Mouse (Mus musculus): ENCODE data around the gene Bach2.

Gene Bach2

GRCm38 (mm10) chr4:32391260-32391659, 152.7 kb downstream of the Bach2 start:
- in situ Hi-C loops (cut with MboI; ENCODE audit: low pct_unique_long_range_greater_than_20kb in 1 of 2, low sequenced_read_pairs in 2 of 2, unreplicated experiment in 1 of 2) = no loop called here

DNA sequence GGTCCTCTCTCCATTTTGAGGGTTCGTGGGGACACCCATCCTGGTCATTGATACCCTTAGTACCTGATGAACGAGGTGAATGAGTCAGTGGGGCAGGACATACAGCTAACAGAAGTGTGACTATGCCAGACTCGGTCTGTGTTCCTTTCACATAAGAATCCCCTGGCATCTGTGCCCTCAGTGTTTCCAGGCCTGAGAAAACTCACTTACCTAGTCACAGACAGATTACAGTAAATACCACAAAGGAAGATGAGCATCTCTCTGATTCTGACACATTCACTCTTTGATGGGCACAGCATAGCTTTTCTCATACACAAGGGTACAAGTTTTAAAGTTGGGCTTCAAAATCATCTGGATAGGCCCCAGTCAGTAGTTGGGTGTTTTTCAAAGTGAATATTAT, 154.6 kb downstream of the Bach2 start:
- in situ Hi-C loops (cut with MboI; ENCODE audit: low pct_unique_long_range_greater_than_20kb in 1 of 2, low sequenced_read_pairs in 2 of 2, unreplicated experiment in 1 of 2) = no loop called here

- in situ Hi-C loops (cut with MboI; ENCODE audit: low pct_unique_long_range_greater_than_20kb in 1 of 2, low sequenced_read_pairs in 2 of 2, unreplicated experiment in 1 of 2) = no loop called here
Observed at GRCm38 (mm10) chr4:32393951-32394350, 155.3 kb downstream of the Bach2 start.

GRCm38 (mm10) chr4:32394850-32395249, 156.2 kb downstream of the Bach2 start:
- in situ Hi-C loops (cut with MboI; ENCODE audit: low pct_unique_long_range_greater_than_20kb in 1 of 2, low sequenced_read_pairs in 2 of 2, unreplicated experiment in 1 of 2) = no loop called here

- in situ Hi-C loops (cut with MboI; ENCODE audit: low pct_unique_long_range_greater_than_20kb in 1 of 2, low sequenced_read_pairs in 2 of 2, unreplicated experiment in 1 of 2) = no loop called here
Observed at GRCm38 (mm10) chr4:32401459-32401858, 162.9 kb downstream of the Bach2 start.

DNA sequence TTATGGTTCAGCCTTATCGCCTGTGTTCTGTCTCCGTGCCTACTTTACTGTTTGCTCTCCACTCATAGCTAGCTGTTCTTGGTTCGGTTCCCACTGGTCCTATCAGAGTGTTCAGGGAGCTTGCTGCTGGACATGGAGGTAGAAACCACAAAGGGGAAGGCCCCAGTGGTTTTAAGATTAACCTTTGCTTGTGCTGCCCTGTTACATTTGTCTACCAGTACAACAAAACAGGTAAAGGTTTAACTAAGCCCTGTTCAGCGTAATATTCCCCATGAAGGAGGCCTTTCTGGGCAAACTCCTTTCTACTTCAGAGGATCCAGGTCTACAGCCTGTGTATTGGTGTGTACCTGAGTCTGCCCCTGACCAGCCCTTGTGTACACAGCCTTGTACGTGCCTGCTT, 164.9 kb downstream of the Bach2 start:
- in situ Hi-C loops (cut with MboI; ENCODE audit: low pct_unique_long_range_greater_than_20kb in 1 of 2, low sequenced_read_pairs in 2 of 2, unreplicated experiment in 1 of 2) = no loop called here

DNA sequence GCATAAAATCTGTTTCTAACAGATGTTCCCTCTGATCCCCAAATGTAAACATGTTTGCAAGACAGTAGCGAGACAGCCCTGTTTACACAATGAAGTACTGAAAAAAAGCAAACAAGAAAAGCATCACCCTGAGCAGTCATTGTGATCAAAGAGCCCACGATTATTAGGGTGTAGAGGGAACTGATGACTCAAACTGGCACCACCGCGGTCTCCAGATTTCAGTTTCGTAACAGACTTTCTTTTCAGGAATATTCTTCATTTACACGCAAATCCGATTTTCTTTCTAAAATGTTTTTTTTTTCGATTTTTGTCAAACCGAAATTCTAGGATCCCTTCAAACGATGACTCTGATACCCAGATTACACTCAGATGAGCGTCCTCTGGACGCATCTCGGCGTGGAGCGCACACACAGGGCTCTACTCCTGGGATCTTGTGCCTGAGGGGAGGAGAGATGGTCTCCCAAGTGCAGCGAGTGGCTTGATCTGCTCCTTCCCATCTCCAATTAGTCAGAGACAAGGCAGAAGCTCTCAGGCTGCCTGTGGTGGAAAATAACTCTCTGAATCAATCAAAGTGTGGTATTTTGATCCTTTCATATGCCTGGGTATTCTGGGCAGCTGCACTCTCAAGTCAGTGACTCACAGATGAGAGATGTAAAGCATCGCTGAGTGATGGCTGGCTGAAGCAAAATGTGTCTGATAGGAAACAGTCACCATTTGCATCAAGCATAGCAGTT, 166.7 kb downstream of the Bach2 start:
- in situ Hi-C loops (cut with MboI; ENCODE audit: low pct_unique_long_range_greater_than_20kb in 1 of 2, low sequenced_read_pairs in 2 of 2, unreplicated experiment in 1 of 2) = no loop called here

DNA sequence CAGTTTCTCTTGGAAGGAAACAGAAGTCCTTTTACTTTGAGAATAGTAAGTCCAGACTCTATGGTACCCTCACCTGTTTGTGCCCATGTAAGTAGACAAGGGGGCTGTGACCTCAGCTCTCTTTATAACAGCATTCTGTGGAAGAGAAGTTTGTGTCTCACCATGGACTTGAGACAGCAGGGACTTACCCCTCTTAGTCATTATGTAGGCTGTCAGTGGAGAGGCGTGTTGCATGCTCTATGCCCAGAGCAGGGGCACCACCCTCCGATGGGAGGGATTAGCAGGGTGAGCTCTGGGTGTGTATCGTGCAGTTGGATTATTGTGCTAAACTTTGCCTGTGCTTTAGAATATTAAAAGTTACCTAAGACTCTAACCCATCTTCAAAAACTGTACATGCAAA, 167.4 kb downstream of the Bach2 start:
- in situ Hi-C loops (cut with MboI; ENCODE audit: low pct_unique_long_range_greater_than_20kb in 1 of 2, low sequenced_read_pairs in 2 of 2, unreplicated experiment in 1 of 2) = no loop called here

DNA sequence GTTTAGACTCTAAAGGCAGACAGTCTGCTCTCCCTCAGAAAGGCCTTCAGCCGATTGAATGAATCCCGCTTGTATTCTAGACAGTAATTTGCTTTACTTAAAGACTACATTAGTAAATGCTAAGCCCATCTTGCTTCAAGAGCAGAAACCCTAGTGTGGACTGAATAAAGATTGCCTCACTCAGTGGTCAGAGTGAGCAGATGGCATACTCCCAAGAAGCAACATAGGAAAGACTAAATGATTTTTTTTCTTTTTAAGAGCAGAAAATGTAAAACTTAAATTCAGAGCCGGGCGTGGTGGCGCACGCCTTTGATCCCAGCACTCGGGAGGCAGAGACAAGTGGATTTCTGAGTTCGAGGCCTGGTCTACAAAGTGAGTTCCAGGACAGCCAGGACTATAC, 169.9 kb downstream of the Bach2 start:
- in situ Hi-C loops (cut with MboI; ENCODE audit: low pct_unique_long_range_greater_than_20kb in 1 of 2, low sequenced_read_pairs in 2 of 2, unreplicated experiment in 1 of 2) = no loop called here

- in situ Hi-C loops (cut with MboI; ENCODE audit: low pct_unique_long_range_greater_than_20kb in 1 of 2, low sequenced_read_pairs in 2 of 2, unreplicated experiment in 1 of 2) = no loop called here
Observed at GRCm38 (mm10) chr4:32409116-32409880, 170.7 kb downstream of the Bach2 start.

DNA sequence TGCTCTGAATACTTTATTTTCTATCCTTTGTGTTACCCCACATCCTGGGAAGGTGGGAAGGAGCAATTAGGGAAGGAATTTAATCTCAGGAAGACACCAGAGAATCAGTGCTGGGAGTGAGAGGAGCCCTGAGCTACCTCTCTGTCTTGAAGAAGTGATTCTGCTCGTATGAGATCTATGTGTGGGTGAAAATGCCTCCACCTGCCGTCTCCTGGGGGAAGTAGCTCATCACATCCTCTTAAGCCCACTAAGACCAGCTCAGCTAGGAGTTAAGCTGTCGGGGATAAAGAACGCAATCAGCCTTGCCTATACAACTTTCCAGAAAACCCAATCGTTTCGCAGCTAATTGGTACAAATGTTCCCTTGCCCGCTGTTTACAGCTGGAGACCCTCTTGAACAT, 174.5 kb downstream of the Bach2 start:
- in situ Hi-C loops (cut with MboI; ENCODE audit: low pct_unique_long_range_greater_than_20kb in 1 of 2, low sequenced_read_pairs in 2 of 2, unreplicated experiment in 1 of 2) = no loop called here

DNA sequence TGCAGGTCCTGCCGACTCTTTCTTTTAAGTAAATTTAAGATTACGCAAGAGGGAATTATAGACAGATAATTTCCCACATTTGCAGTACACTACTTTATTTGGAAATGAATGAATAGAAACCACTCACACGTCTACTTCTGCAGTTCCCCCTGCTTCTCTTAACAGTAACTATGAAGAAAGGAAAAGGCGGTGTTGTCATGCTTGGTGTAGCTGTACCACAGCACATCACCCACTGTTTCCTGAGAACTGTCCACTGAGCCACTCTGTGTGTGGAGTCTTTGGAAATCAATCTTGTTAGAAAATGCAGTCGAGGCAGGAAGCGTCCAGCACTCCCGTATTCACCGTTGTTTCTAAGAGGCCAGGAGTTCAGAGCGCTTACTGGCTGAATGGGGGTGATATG, 174.9 kb downstream of the Bach2 start:
- in situ Hi-C loops (cut with MboI; ENCODE audit: low pct_unique_long_range_greater_than_20kb in 1 of 2, low sequenced_read_pairs in 2 of 2, unreplicated experiment in 1 of 2) = no loop called here

DNA sequence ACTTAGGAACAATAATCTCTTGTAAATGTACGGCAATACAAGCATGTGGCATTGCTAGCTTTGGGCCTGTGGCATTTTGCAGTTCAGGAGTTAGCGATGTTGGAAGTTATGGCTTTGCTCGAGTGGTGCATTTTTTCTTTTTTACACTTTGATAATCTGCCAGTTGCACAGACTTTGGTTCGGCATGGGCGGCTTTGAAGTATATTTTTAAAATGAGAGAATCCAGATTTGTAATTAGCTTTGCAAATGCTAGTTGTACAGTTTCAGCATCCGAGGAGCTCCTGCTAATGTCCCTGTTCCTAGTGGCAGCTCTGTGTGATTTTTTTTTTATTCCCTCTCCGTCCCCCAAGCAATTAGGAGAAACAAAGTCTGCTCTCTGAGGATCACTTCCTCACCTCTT, 176.4 kb downstream of the Bach2 start:
- in situ Hi-C loops (cut with MboI; ENCODE audit: low pct_unique_long_range_greater_than_20kb in 1 of 2, low sequenced_read_pairs in 2 of 2, unreplicated experiment in 1 of 2) = no loop called here

- in situ Hi-C loops (cut with MboI; ENCODE audit: low pct_unique_long_range_greater_than_20kb in 1 of 2, low sequenced_read_pairs in 2 of 2, unreplicated experiment in 1 of 2) = no loop called here
Observed at GRCm38 (mm10) chr4:32417939-32418338, 179.3 kb downstream of the Bach2 start.

- in situ Hi-C loops (cut with MboI; ENCODE audit: low pct_unique_long_range_greater_than_20kb in 1 of 2, low sequenced_read_pairs in 2 of 2, unreplicated experiment in 1 of 2) = no loop called here
Observed at GRCm38 (mm10) chr4:32421570-32421969, 183.0 kb downstream of the Bach2 start.

DNA sequence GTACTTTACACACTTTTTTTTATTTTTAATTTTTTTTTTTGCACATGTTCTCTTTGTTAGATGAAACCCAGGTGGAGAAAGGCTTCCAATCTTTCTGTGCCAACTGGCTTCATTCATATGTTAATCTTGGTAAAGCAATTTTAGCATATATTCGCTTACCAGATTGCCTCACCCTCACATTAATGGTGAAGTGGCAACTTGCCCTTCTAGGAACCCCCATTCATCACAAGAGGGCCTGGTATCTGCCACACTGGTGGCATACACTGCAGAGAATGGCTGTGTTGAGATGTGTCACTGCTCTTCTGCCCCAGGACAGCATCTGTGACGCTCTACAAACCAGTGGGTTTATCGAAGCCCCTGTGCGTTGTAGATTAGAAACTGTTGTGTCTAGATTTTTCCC, 183.8 kb downstream of the Bach2 start:
- in situ Hi-C loops (cut with MboI; ENCODE audit: low pct_unique_long_range_greater_than_20kb in 1 of 2, low sequenced_read_pairs in 2 of 2, unreplicated experiment in 1 of 2) = no loop called here

- in situ Hi-C loops (cut with MboI; ENCODE audit: low pct_unique_long_range_greater_than_20kb in 1 of 2, low sequenced_read_pairs in 2 of 2, unreplicated experiment in 1 of 2) = no loop called here
Observed at GRCm38 (mm10) chr4:32423667-32424066, 185.1 kb downstream of the Bach2 start.

- in situ Hi-C loops (cut with MboI; ENCODE audit: low pct_unique_long_range_greater_than_20kb in 1 of 2, low sequenced_read_pairs in 2 of 2, unreplicated experiment in 1 of 2) = no loop called here
Observed at GRCm38 (mm10) chr4:32424434-32424833, 185.8 kb downstream of the Bach2 start.

GRCm38 (mm10) chr4:32425060-32425459, 186.5 kb downstream of the Bach2 start:
- in situ Hi-C loops (cut with MboI; ENCODE audit: low pct_unique_long_range_greater_than_20kb in 1 of 2, low sequenced_read_pairs in 2 of 2, unreplicated experiment in 1 of 2) = no loop called here

- in situ Hi-C loops (cut with MboI; ENCODE audit: low pct_unique_long_range_greater_than_20kb in 1 of 2, low sequenced_read_pairs in 2 of 2, unreplicated experiment in 1 of 2) = no loop called here
Observed at GRCm38 (mm10) chr4:32425641-32426040, 187.0 kb downstream of the Bach2 start.
